Mouse (Mus musculus) CH12.LX (cell line): Measurements from ENCODE around the gene Glyatl3. TPM values are rescaled to one million over a fixed set of nuclear protein-coding genes. Genes with fewer than 3 reads are reported as not detected.
A peak's percentile ranks its signal among the peaks of the same experiment; 100 is the strongest.

Experiments
- DNase-seq: peaks from one replicate; pipeline ENCODE4 v3.0.0-alpha.2; 2013; ENCODE audit errors: extremely low read depth
- H3K27ac ChIP-seq: 2 replicates; pipeline ENCODE4 v1.5.1; 2012; ENCODE audit warnings: low read depth, mild to moderate bottlenecking, control low read depth, moderate library complexity; ENCODE audit not compliant: insufficient read depth
- H3K27me3 ChIP-seq: replicated peaks from 2 replicates; pipeline ENCODE3; 2012; ENCODE audit warnings: inconsistent platforms
- H3K36me3 ChIP-seq, 2 experiments: replicated peaks in 1 of 2; 2 replicates each; pipeline versions ENCODE3 to v1.6.1; 2012; ENCODE audit warnings: inconsistent platforms in 1 of 2, low read length in 1 of 2, mild to moderate bottlenecking in 1 of 2, mixed read lengths in 1 of 2, moderate library complexity in 1 of 2; ENCODE audit not compliant: control insufficient read depth in 1 of 2, insufficient read depth in 1 of 2
- H3K4me1 ChIP-seq, 2 experiments: 2 replicates each; pipeline ENCODE4 v1.6.1; 2012; ENCODE audit warnings: inconsistent platforms in 1 of 2, moderate library complexity in 1 of 2; ENCODE audit not compliant: insufficient read depth in 2 of 2, control insufficient read depth in 1 of 2
- H3K4me2 ChIP-seq: 2 replicates; pipeline ENCODE4 v1.6.1; 2012; ENCODE audit warnings: low read depth, mild to moderate bottlenecking, control low read depth; ENCODE audit not compliant: poor library complexity, insufficient read depth, severe bottlenecking
- H3K4me3 ChIP-seq, 3 experiments: fragments of 150-350 bp in 1 of 3; sonication (generic) in 1 of 3; replicated peaks in 1 of 3; 2 replicates each; pipeline versions ENCODE3 to v1.5.1; 2011 to 2012; ENCODE audit warnings: low read depth in 2 of 3, low read length in 2 of 3, mild to moderate bottlenecking in 2 of 3, moderate library complexity in 2 of 3, control low read depth in 1 of 3, improper control_type of control experiment in 1 of 3, inconsistent platforms in 1 of 3, mixed read lengths in 1 of 3; ENCODE audit not compliant: poor library complexity in 1 of 3
- H3K79me2 ChIP-seq: replicated peaks from 2 replicates; pipeline ENCODE4 v1.6.1; 2012; ENCODE audit warnings: mild to moderate bottlenecking, moderate library complexity; ENCODE audit not compliant: control insufficient read depth, poor library complexity, insufficient read depth, severe bottlenecking; ENCODE audit errors: extremely low read depth
- H3K9ac ChIP-seq: 2 replicates; pipeline ENCODE4 v1.6.1; 2012; ENCODE audit warnings: low read depth, mild to moderate bottlenecking, control low read depth, moderate library complexity; ENCODE audit not compliant: insufficient read depth
- H3K9me3 ChIP-seq: replicated peaks from 2 replicates; pipeline ENCODE3; 2012; ENCODE audit warnings: low read length, inconsistent platforms, mixed read lengths
- BHLHE40 ChIP-seq: IDR thresholded peaks from 2 replicates; pipeline ENCODE4 v1.6.1; 2011; ENCODE audit warnings: mild to moderate bottlenecking, low read depth, low read length, improper control_type of control experiment
- CHD1 ChIP-seq: IDR thresholded peaks from 2 replicates; pipeline ENCODE4 v1.6.1; 2012; ENCODE audit warnings: low read depth, low read length, improper control_type of control experiment, inconsistent platforms
- CHD2 ChIP-seq: IDR thresholded peaks from 2 replicates; pipeline ENCODE4 v1.6.1; 2011; ENCODE audit warnings: low read length, improper control_type of control experiment
- CTCF ChIP-seq, 2 experiments: IDR thresholded peaks in 1 of 2; conservative IDR thresholded peaks in 1 of 2; 2 replicates each; pipeline ENCODE4 v1.5.1; 2011 to 2012; ENCODE audit warnings: low read depth in 2 of 2, low read length in 2 of 2, improper control_type of control experiment in 1 of 2, inconsistent platforms in 1 of 2, mild to moderate bottlenecking in 1 of 2, moderate library complexity in 1 of 2
- E2F4 ChIP-seq: IDR thresholded peaks from 2 replicates; pipeline ENCODE4 v1.6.1; 2011; ENCODE audit warnings: low read depth, low read length, improper control_type of control experiment; ENCODE audit not compliant: insufficient replicate concordance
- ELF1 ChIP-seq: IDR thresholded peaks from 2 replicates; pipeline ENCODE4 v1.6.1; 2014; ENCODE audit warnings: low read depth, mild to moderate bottlenecking, inconsistent platforms, low read length, improper control_type of control experiment
- EP300 ChIP-seq: IDR thresholded peaks from 2 replicates; pipeline ENCODE4 v1.6.1; 2011; ENCODE audit warnings: low read length, improper control_type of control experiment
- ETS1 ChIP-seq: conservative IDR thresholded peaks from 2 replicates; pipeline ENCODE4 v1.6.1; 2012; ENCODE audit warnings: low read depth, mild to moderate bottlenecking, inconsistent platforms, low read length, improper control_type of control experiment, moderate library complexity
- GABPA ChIP-seq: IDR thresholded peaks from 2 replicates; pipeline ENCODE4 v1.6.1; 2012; ENCODE audit warnings: low read depth, low read length, improper control_type of control experiment, inconsistent platforms; ENCODE audit not compliant: insufficient replicate concordance
- HCFC1 ChIP-seq: IDR thresholded peaks from 2 replicates; pipeline ENCODE4 v1.6.1; 2012; ENCODE audit warnings: low read depth, mild to moderate bottlenecking, inconsistent platforms, low read length, improper control_type of control experiment
- IRF4 ChIP-seq: IDR thresholded peaks from 2 replicates; pipeline ENCODE4 v1.6.1; 2014; ENCODE audit warnings: low read depth, mild to moderate bottlenecking, inconsistent platforms, low read length, improper control_type of control experiment
- JUN ChIP-seq: IDR thresholded peaks from 2 replicates; pipeline ENCODE4 v1.6.1; 2011; ENCODE audit warnings: low read depth, mild to moderate bottlenecking, low read length, improper control_type of control experiment, moderate library complexity; ENCODE audit not compliant: insufficient read depth
- JUND ChIP-seq: conservative IDR thresholded peaks from 2 replicates; pipeline ENCODE4 v1.6.1; 2011; ENCODE audit warnings: low read depth, low read length, improper control_type of control experiment
- KAT2A ChIP-seq: IDR thresholded peaks from 2 replicates; pipeline ENCODE4 v1.6.1; 2012; ENCODE audit warnings: low read length, improper control_type of control experiment, inconsistent platforms; ENCODE audit not compliant: insufficient replicate concordance
- MAFK ChIP-seq: IDR thresholded peaks from 2 replicates; pipeline ENCODE4 v1.6.1; 2011; ENCODE audit warnings: low read length, improper control_type of control experiment; ENCODE audit not compliant: insufficient replicate concordance
- MAX ChIP-seq: IDR thresholded peaks from 2 replicates; pipeline ENCODE4 v1.6.1; 2011; ENCODE audit warnings: low read length, improper control_type of control experiment
- MEF2A ChIP-seq: IDR thresholded peaks from 2 replicates; pipeline ENCODE4 v1.6.1; 2014; ENCODE audit warnings: low read depth, mild to moderate bottlenecking, inconsistent platforms, low read length, improper control_type of control experiment, borderline replicate concordance
- MXI1 ChIP-seq: IDR thresholded peaks from 2 replicates; pipeline ENCODE4 v1.6.1; 2011; ENCODE audit warnings: mild to moderate bottlenecking, low read depth, low read length, improper control_type of control experiment
- MYC ChIP-seq: IDR thresholded peaks from 2 replicates; pipeline ENCODE4 v1.6.1; 2011; ENCODE audit warnings: low read depth, mild to moderate bottlenecking, improper control_type of control experiment, low read length
- NELFE ChIP-seq: IDR thresholded peaks from 2 replicates; pipeline ENCODE4 v1.6.1; 2011; ENCODE audit warnings: low read depth, low read length, improper control_type of control experiment
- NRF1 ChIP-seq: IDR thresholded peaks from 2 replicates; pipeline ENCODE4 v1.6.1; 2014; ENCODE audit warnings: low read depth, mild to moderate bottlenecking, inconsistent platforms, low read length, improper control_type of control experiment, moderate library complexity
- POLR2A ChIP-seq: IDR thresholded peaks from 2 replicates; pipeline ENCODE4 v1.6.1; 2011; ENCODE audit warnings: low read depth, mild to moderate bottlenecking, improper control_type of control experiment, low read length
- POLR2AphosphoS2 ChIP-seq: IDR thresholded peaks from 2 replicates; pipeline ENCODE4 v1.6.1; 2011; ENCODE audit warnings: low read depth, low read length, improper control_type of control experiment
- RAD21 ChIP-seq: IDR thresholded peaks from 2 replicates; pipeline ENCODE4 v1.6.1; 2011; ENCODE audit warnings: low read depth, mild to moderate bottlenecking, low read length, improper control_type of control experiment, moderate library complexity
- RCOR1 ChIP-seq: conservative IDR thresholded peaks from 2 replicates; pipeline ENCODE4 v1.6.1; 2012; ENCODE audit warnings: low read depth, mild to moderate bottlenecking, inconsistent platforms, low read length, improper control_type of control experiment
- SIN3A ChIP-seq: IDR thresholded peaks from 2 replicates; pipeline ENCODE4 v1.6.1; 2012; ENCODE audit warnings: low read length, improper control_type of control experiment, inconsistent platforms
- SMC3 ChIP-seq: IDR thresholded peaks from 2 replicates; pipeline ENCODE4 v1.6.1; 2011; ENCODE audit warnings: low read depth, low read length, improper control_type of control experiment
- TBP ChIP-seq: conservative IDR thresholded peaks from 2 replicates; pipeline ENCODE4 v1.6.1; 2011; ENCODE audit warnings: low read depth, low read length, improper control_type of control experiment
- TCF12 ChIP-seq: IDR thresholded peaks from 2 replicates; pipeline ENCODE4 v1.6.1; 2014; ENCODE audit warnings: low read depth, mild to moderate bottlenecking, inconsistent platforms, low read length, improper control_type of control experiment
- UBTF ChIP-seq: IDR thresholded peaks from 2 replicates; pipeline ENCODE4 v1.6.1; 2012; ENCODE audit warnings: low read depth, mild to moderate bottlenecking, inconsistent platforms, low read length, improper control_type of control experiment, moderate library complexity
- USF1 ChIP-seq: IDR thresholded peaks from 2 replicates; pipeline ENCODE4 v1.6.1; 2014; ENCODE audit warnings: low read depth, mild to moderate bottlenecking, inconsistent platforms, low read length, improper control_type of control experiment
- USF2 ChIP-seq: conservative IDR thresholded peaks from 2 replicates; pipeline ENCODE4 v1.6.1; 2011; ENCODE audit warnings: low read depth, low read length, improper control_type of control experiment
- ZC3H11A ChIP-seq: IDR thresholded peaks from 2 replicates; pipeline ENCODE4 v1.6.1; 2012; ENCODE audit warnings: low read depth, mild to moderate bottlenecking, inconsistent platforms, low read length, improper control_type of control experiment
- ZKSCAN1 ChIP-seq: IDR thresholded peaks from 2 replicates; pipeline ENCODE4 v1.6.1; 2012; ENCODE audit warnings: low read depth, inconsistent platforms, low read length, improper control_type of control experiment, borderline replicate concordance
- ZMIZ1 ChIP-seq: IDR thresholded peaks from 2 replicates; pipeline ENCODE4 v1.6.1; 2012; ENCODE audit warnings: low read depth, mild to moderate bottlenecking, inconsistent platforms, low read length, improper control_type of control experiment
- ZNF384 ChIP-seq: IDR thresholded peaks from 2 replicates; pipeline ENCODE4 v1.6.1; 2012; ENCODE audit warnings: low read depth, low read length, improper control_type of control experiment, inconsistent platforms
- dilution Hi-C: fragments of 300-500 bp; cut with MboI; formaldehyde crosslinking; loops from 2 replicates; pipeline ENCODE4 v1.14.3; 2020; ENCODE audit warnings: low sequenced_read_pairs; ENCODE audit not compliant: extremely low pct_unique_long_range_greater_than_20kb, extremely low pct_ligation_motif_present
- in situ Hi-C: fragments of 300-500 bp; cut with MboI; formaldehyde crosslinking; loops from 3 replicates; pipeline ENCODE4 v1.14.3; 2019; ENCODE audit warnings: low sequenced_read_pairs, low pct_ligation_motif_present, low pct_unique_long_range_greater_than_20kb, mixed read lengths
- polyA plus RNA-seq: library from polyadenylated mRNA; unstranded; fragments of >175 nt; gene quantifications from 2 replicates; pipeline ENCODE4 v1.2.1, GENCODE M21; 2012; ENCODE audit warnings: low read depth; ENCODE audit not compliant: insufficient read length
- total RNA-seq, 2 experiments: library from RNA; depleted of rRNA; stranded (reverse); fragments of 300-350 nt in 1 of 2; fragments of >200 nt in 1 of 2; gene quantifications; 2 replicates each; pipeline ENCODE4 v1.2.3; 2012 to 2014

The Glyatl3 gene
- total and polyA plus RNA-seq, 3 experiments = not detected

DNA sequence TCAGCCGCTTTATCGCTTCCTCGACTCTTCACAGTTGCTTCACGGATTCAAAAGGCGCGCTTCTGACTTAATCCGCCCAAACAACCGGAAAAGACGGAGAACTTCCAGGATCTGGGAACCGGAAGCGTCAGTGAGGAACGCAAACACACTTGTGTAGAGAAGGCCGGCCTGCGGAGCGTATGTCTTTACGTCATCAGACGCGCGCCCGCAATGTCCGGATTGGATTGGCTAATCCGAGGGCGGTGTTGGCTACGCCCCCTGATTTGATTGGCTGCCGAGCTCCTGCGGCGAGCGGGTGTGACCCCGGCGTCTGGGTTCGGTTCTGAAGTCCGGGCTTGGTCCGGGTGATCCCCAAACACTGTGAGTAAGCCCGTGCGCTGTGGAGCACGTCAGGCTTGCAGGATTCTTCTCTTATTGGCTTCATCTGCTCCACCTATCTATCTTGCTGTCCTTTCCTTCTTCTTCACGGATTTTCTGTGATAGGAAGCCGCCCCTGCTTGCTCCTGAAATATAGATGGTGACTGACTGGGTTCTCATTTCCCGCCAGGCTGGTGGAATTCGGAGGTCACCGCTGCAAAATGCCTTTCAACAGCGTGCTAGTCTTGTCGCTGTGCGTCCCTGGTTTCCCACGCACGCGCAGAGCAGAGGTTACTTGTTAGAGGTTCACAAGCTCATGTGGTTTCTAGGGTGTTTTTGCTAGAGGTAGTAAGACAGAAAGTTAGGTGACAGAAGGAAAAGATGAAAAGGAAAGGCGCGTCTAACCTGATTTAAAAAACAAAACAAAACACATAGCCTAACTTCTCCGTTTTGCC, 20.5 kb upstream of the Glyatl3 start, which contains the start of the genes Mut and Cenpq:
Gene Mut, plus strand, starts transcription at position 266 of the 812 bp plus-strand sequence.
Gene Cenpq, minus strand, starts transcription at position 628 of the 812 bp plus-strand sequence.
- dilution Hi-C loops = no loop called here
- Histone ChIP-seq H3K36me3 (peaks cover 6 to 35% of the 10 kb centered on the region in 2 experiments), H3K4me3 (peak within 1 kb of the TSS; percentile 78 to 91 (median 90)), H3K79me2 (peaks cover 7% of the 10 kb centered on the region), H3K27me3 (no peaks in the 10 kb centered on the region), H3K9ac (peak within 1 kb of the TSS; percentile 82), H3K9me3 (no peaks in the 10 kb centered on the region), H3K4me2 (peak within 1 kb of the TSS; percentile 93), H3K27ac (peak within 1 kb of the TSS; percentile 73), H3K4me1 (peaks cover 0 to 10% of the 10 kb centered on the region in 2 experiments; a peak in 1 of 4 replicates)
- in situ Hi-C loops = no loop called here
- DNase-seq = peak; percentile 96
- TF ChIP-seq UBTF (no peak), ETS1 (no peak; the same call in 1 of the 2 replicates), RCOR1 (no peak), TCF12 (peak; percentile 88), POLR2AphosphoS2 (no peak), MXI1 (peak; percentile 57), JUN (no peak), ZC3H11A (no peak), IRF4 (peak; percentile 50; the same call in 1 of the 2 replicates), TBP (peak; percentile 87), RAD21 (no peak), ZMIZ1 (no peak), CHD2 (peak; percentile 68), KAT2A (0 out of 2 replicates have a peak, but pooled peaks have one; percentile 62), HCFC1 (peak; percentile 86), MYC (0 out of 2 replicates have a peak, but pooled peaks have one; percentile 29), MEF2A (no peak), ZNF384 (no peak), ZKSCAN1 (no peak), JUND (no peak), MAX (peak; percentile 29; the same call in 1 of the 2 replicates), BHLHE40 (peak; percentile 18; the same call in 1 of the 2 replicates), NELFE (0 out of 2 replicates have a peak, but pooled peaks have one; percentile 19), SMC3 (no peak), SIN3A (peak; percentile 98), USF2 (no peak), CHD1 (no peak), E2F4 (peak; percentile 94), NRF1 (peak; percentile 88), POLR2A (peak; percentile 81), MAFK (no peak), USF1 (no peak), EP300 (no peak), GABPA (no peak), ELF1 (peak; percentile 91), CTCF (conservative IDR thresholded peaks at IDR 0.05 in 1 of 2, IDR thresholded peaks at IDR 0.05 in 1 of 2; ENCODE audit: low read depth in 2 of 2, low read length in 2 of 2) (no peak)
- TF ChIP-seq, all 38 proteins: peak for 16
